Mouse (Mus musculus) kidney, postnatal 0 days (tissue): ENCODE measurements around the gene Dnase1l2. TPM values are rescaled to one million over a fixed set of nuclear protein-coding genes. Genes with fewer than 3 reads are reported as not detected.

ENCODE experiments used
- ATAC-seq: fragments of 200-750 bp; cut with Nextera tagmentation; replicated peaks from 2 replicates; pipeline ENCODE4 v1.8.0; 2017; ENCODE audit warnings: low read depth, moderate number of reproducible peaks, moderate TSS enrichment, moderate library complexity; ENCODE audit not compliant: low FRiP score
- DNase-seq: peaks from one replicate; pipeline ENCODE4 v3.0.0-alpha.2; 2016; ENCODE audit warnings: low spot score
- H3K27ac ChIP-seq: fragments of 300-500 bp; sonication (generic); 2 replicates; pipeline ENCODE4 v1.5.1; 2014; ENCODE audit warnings: mild to moderate bottlenecking
- H3K27me3 ChIP-seq: fragments of 300-500 bp; sonication (generic); 2 replicates; pipeline ENCODE4 v1.6.1; 2014; ENCODE audit warnings: low read length, mixed read lengths; ENCODE audit not compliant: insufficient read depth
- H3K36me3 ChIP-seq: fragments of 300-500 bp; sonication (generic); 2 replicates; pipeline ENCODE4 v1.6.1; 2014; ENCODE audit warnings: low read length, mixed read lengths; ENCODE audit not compliant: insufficient read depth
- H3K4me1 ChIP-seq: fragments of 300-500 bp; sonication (generic); replicated peaks from 2 replicates; pipeline ENCODE4 v1.6.1; 2014; ENCODE audit warnings: antibody characterized with exemption, low read length, mixed read lengths; ENCODE audit not compliant: insufficient read depth
- H3K4me2 ChIP-seq: fragments of 300-500 bp; sonication (generic); 2 replicates; pipeline ENCODE4 v1.6.1; 2014; ENCODE audit warnings: mild to moderate bottlenecking, low read length, moderate library complexity, mixed read lengths
- H3K4me3 ChIP-seq: fragments of 300-500 bp; sonication (generic); replicated peaks from 2 replicates; pipeline ENCODE4 v1.5.1; 2014; ENCODE audit warnings: low read depth, low read length
- H3K9ac ChIP-seq: fragments of 300-500 bp; sonication (generic); 2 replicates; pipeline ENCODE4 v1.6.1; 2014; ENCODE audit warnings: low read depth, low read length
- H3K9me3 ChIP-seq: fragments of 300-500 bp; sonication (generic); replicated peaks from 2 replicates; pipeline ENCODE4 v1.6.1; 2016; ENCODE audit warnings: low read length, inconsistent platforms, mixed read lengths
- CTCF ChIP-seq: IDR thresholded peaks from 2 replicates; pipeline ENCODE4 v1.5.1; 2016; ENCODE audit warnings: antibody characterized with exemption, low read depth, mild to moderate bottlenecking, moderate library complexity
- WGBS: fragments of 180-500 bp; shearing (Covaris S2); extraction: QIAGEN DNeasy Blood & Tissue Kit; methylation state at CpG from one replicate; pipeline ENCODE4 v1.1.7; 2014; 5-methylcytosine and 5-hydroxymethylcytosine counted together
- polyA plus RNA-seq: library from polyadenylated mRNA; unstranded; fragments of >200 nt; fragmentation: Nextera tagmentation; extraction: Ambion mirVana; gene quantifications from 2 replicates; pipeline ENCODE4 v1.2.1, GENCODE M21; 2015

Gene Dnase1l2
- polyA plus RNA-seq, 1 experiment from 2014 or later, result 3.8 TPM

GRCm38 (mm10) chr17:24483495-24483894 is 40.6 kb upstream of the Dnase1l2 start:
- Histone ChIP-seq H3K4me1 (no peaks in the 10 kb centered on the region), H3K27ac (no peak overlapping the region), H3K4me3 (no peak overlapping the region), H3K9me3 (no peaks in the 10 kb centered on the region), H3K4me2 (no peak overlapping the region), H3K36me3 (no peaks in the 10 kb centered on the region), H3K27me3 (no peaks in the 10 kb centered on the region), H3K9ac (no peak overlapping the region)
- ATAC-seq (no peak), DNase-seq (no peak)
- no peak for TF ChIP-seq CTCF
- WGBS, result 89% methylated on average over 3 of the region's 3 CpGs

GRCm38 (mm10) chr17:24481027-24481815 is 38.3 kb upstream of the Dnase1l2 start:
- TF ChIP-seq CTCF, result no peak
- 94% methylated on average over 20 of the region's 20 CpGs for WGBS

GRCm38 (mm10) chr17:24480201-24480826 is 37.4 kb upstream of the Dnase1l2 start:
- WGBS, result 44% methylated on average over 3 of the region's 3 CpGs
- H3K9me3 ChIP-seq, result no peaks in the 10 kb centered on the region
- H3K4me2 ChIP-seq, result no peak overlapping the region
- H3K36me3 ChIP-seq, result peaks cover 19% of the 10 kb centered on the region
- DNase-seq (peak; percentile 48), ATAC-seq (no peak)
- no peaks in the 10 kb centered on the region for H3K27me3 ChIP-seq
- no peak overlapping the region for H3K27ac ChIP-seq
- no peak overlapping the region for H3K9ac ChIP-seq
- peak; percentile 59 for TF ChIP-seq CTCF
- H3K4me3 ChIP-seq, result no peak overlapping the region
- H3K4me1 ChIP-seq, result peaks cover 7% of the 10 kb centered on the region

More at GRCm38 (mm10) chr17:24481027-24481815, 38.3 kb upstream of the Dnase1l2 start:
- Histone ChIP-seq H3K27me3 (no peaks in the 10 kb centered on the region), H3K4me3 (no peak overlapping the region), H3K4me1 (peaks cover 7% of the 10 kb centered on the region), H3K36me3 (0 out of 2 replicates have a peak, but pooled peaks cover 10% of the 10 kb centered on the region), H3K9me3 (no peaks in the 10 kb centered on the region), H3K9ac (no peak overlapping the region), H3K27ac (no peak overlapping the region), H3K4me2 (no peak overlapping the region)
- ATAC-seq (no peak), DNase-seq (no peak)

- 15% methylated on average over 1 of the region's 1 CpGs for WGBS
- ATAC-seq, result no peak
- no peak for TF ChIP-seq CTCF
- peak overlapping the region; percentile 63; the same call in 1 of the 2 replicates for H3K4me3 ChIP-seq
- H3K9ac ChIP-seq, result no peak overlapping the region
- H3K4me1 ChIP-seq, result peaks cover 7% of the 10 kb centered on the region
- peak overlapping the region; percentile 53; the same call in 1 of the 2 replicates for H3K4me2 ChIP-seq
- H3K36me3 ChIP-seq, result peaks cover 26% of the 10 kb centered on the region
- DNase-seq, result no peak
- no peaks in the 10 kb centered on the region for H3K9me3 ChIP-seq
- no peaks in the 10 kb centered on the region for H3K27me3 ChIP-seq
- no peak overlapping the region for H3K27ac ChIP-seq
These were observed 36.5 kb upstream of the Dnase1l2 start for GRCm38 (mm10) chr17:24479431-24479830.

GRCm38 (mm10) chr17:24478663-24479380 is 35.9 kb upstream of the Dnase1l2 start, which contains the start of gene Mlst8:
Gene Mlst8 (minus strand): TSS chr17:24479078.
- under 1% methylated on average over 48 of the region's 48 CpGs for WGBS
- ATAC-seq, result peak; percentile 89
- peaks cover 29% of the 10 kb centered on the region for H3K36me3 ChIP-seq

More at GRCm38 (mm10) chr17:24478663-24479380, 35.9 kb upstream of the Dnase1l2 start, which contains the start of gene Mlst8:
- Histone ChIP-seq H3K27ac (peak within 1 kb of the TSS; percentile 83), H3K4me3 (peak within 1 kb of the TSS; percentile 63), H3K4me2 (peak within 1 kb of the TSS; percentile 73), H3K4me1 (peaks cover 7% of the 10 kb centered on the region), H3K9ac (peak within 1 kb of the TSS; percentile 69), H3K9me3 (no peaks in the 10 kb centered on the region), H3K27me3 (no peaks in the 10 kb centered on the region)
- TF ChIP-seq CTCF, result peak; percentile 91
- peak; percentile 98 for DNase-seq
